Comparison of ENCODE assay signal across 8 mouse cellular contexts in genomic region chr2:26497861-26498533, GRCm38 (mm10). TPM values are rescaled to one million over a fixed set of nuclear protein-coding genes. Genes with fewer than 3 reads are reported as not detected.
DNase-seq lines count a peak whose midpoint lies in the region; ATAC-seq and TF ChIP-seq lines count a peak whose summit lies in the region.

No protein-coding gene starts in this region.

- no peak for TF ChIP-seq CTCF in lung, embryonic 14.5 days (IDR thresholded peaks at IDR 0.05; ENCODE audit: low read depth)

- H3K4me3 ChIP-seq in embryonic facial prominence, embryonic 12.5 days: no peak overlapping the region
- H3K4me3 ChIP-seq in hindbrain, embryonic 14.5 days (replicated peaks; ENCODE audit: low read length): no peak overlapping the region
- H3K4me3 ChIP-seq in lung, embryonic 14.5 days (ENCODE audit: low read depth, low read length): no peak overlapping the region

- H3K4me2 ChIP-seq in embryonic facial prominence, embryonic 12.5 days (replicated peaks): no peak overlapping the region
- peak overlapping the region; percentile 78 for H3K4me2 ChIP-seq in hindbrain, embryonic 14.5 days (replicated peaks)
- H3K4me2 ChIP-seq in lung, embryonic 14.5 days: peak overlapping the region; percentile 21; the same call in 1 of the 2 replicates

- ATAC-seq in embryonic facial prominence, embryonic 12.5 days (ENCODE audit: insufficient number of reproducible peaks, insufficient read depth, low FRiP score, low TSS enrichment): no peak
- ATAC-seq in hindbrain, embryonic 14.5 days (ENCODE audit: low FRiP score): no peak
- no peak for ATAC-seq in lung, embryonic 14.5 days (ENCODE audit: insufficient read depth)
- no peak for ATAC-seq in megakaryocyte-erythroid progenitor cell, adult 5-6 weeks (replicated peaks; ENCODE audit: low FRiP score, low TSS enrichment, poor library complexity, severe bottlenecking)

- DNase-seq in 416B (ENCODE audit: low read depth): peak; percentile 67
- no peak for DNase-seq in hindbrain, embryonic 14.5 days (ENCODE audit: low spot score)
- peak; percentile 54 for DNase-seq in lung, embryonic 14.5 days
- DNase-seq in adrenal gland, postnatal 25 days: no peak
- no peak for DNase-seq in layer of hippocampus, adult 8-10 months (ENCODE audit: low spot score in 2 of 2)
- DNase-seq in embryo, embryonic 10.5 days (ENCODE audit: low spot score): no peak

- no peaks in the 10 kb centered on the region for H3K36me3 ChIP-seq in embryonic facial prominence, embryonic 12.5 days
- no peaks in the 10 kb centered on the region; the same call in 1 of the 2 replicates for H3K36me3 ChIP-seq in hindbrain, embryonic 14.5 days (replicated peaks; ENCODE audit: control insufficient read depth, insufficient read depth)
- peaks cover 22% of the 10 kb centered on the region; the same call in 1 of the 2 replicates for H3K36me3 ChIP-seq in lung, embryonic 14.5 days (ENCODE audit: insufficient read depth)

- H3K9ac ChIP-seq in embryonic facial prominence, embryonic 12.5 days: no peak overlapping the region
- H3K9ac ChIP-seq in hindbrain, embryonic 14.5 days: no peak overlapping the region; the same call in 1 of the 2 replicates
- H3K9ac ChIP-seq in lung, embryonic 14.5 days: no peak overlapping the region

- 73% methylated on average over 11 of the region's 11 CpGs for WGBS in embryonic facial prominence, embryonic 12.5 days
- 65% methylated on average over 11 of the region's 11 CpGs for WGBS in hindbrain, embryonic 14.5 days
- 58% methylated on average over 11 of the region's 11 CpGs for WGBS in lung, embryonic 14.5 days

- H3K9me3 ChIP-seq in embryonic facial prominence, embryonic 12.5 days: no peaks in the 10 kb centered on the region
- H3K9me3 ChIP-seq in hindbrain, embryonic 14.5 days (ENCODE audit: control insufficient read depth, low read length): no peaks in the 10 kb centered on the region
- H3K9me3 ChIP-seq in lung, embryonic 14.5 days (ENCODE audit: low read depth, low read length): no peaks in the 10 kb centered on the region

- 0 out of 2 replicates have a peak overlapping the region, but pooled peaks have one; percentile 26 for H3K27ac ChIP-seq in embryonic facial prominence, embryonic 12.5 days
- 0 out of 2 replicates have a peak overlapping the region, but pooled peaks have one; percentile 10 for H3K27ac ChIP-seq in hindbrain, embryonic 14.5 days
- H3K27ac ChIP-seq in lung, embryonic 14.5 days (ENCODE audit: low read depth): peak overlapping the region; percentile 48

- H3K4me1 ChIP-seq in embryonic facial prominence, embryonic 12.5 days: peaks cover 82% of the 10 kb centered on the region
- peaks cover 90% of the 10 kb centered on the region for H3K4me1 ChIP-seq in hindbrain, embryonic 14.5 days (replicated peaks; ENCODE audit: control insufficient read depth, insufficient read depth, low read length)
- peaks cover 49% of the 10 kb centered on the region for H3K4me1 ChIP-seq in lung, embryonic 14.5 days (ENCODE audit: insufficient read depth)

- H3K27me3 ChIP-seq in embryonic facial prominence, embryonic 12.5 days: peaks cover 5% of the 10 kb centered on the region
- peaks cover 7% of the 10 kb centered on the region; the same call in 1 of the 2 replicates for H3K27me3 ChIP-seq in hindbrain, embryonic 14.5 days (ENCODE audit: control insufficient read depth, insufficient read depth, low read length)
- H3K27me3 ChIP-seq in lung, embryonic 14.5 days (ENCODE audit: insufficient read depth, low read length): no peaks in the 10 kb centered on the region

RNA-seq across cellular contexts. Expression of gene Notch1, which starts 18.5 kb away (rescaled TPM):
- 16.4 and 20.3 TPM in 2 replicates for polyA plus RNA-seq in embryonic facial prominence, embryonic 12.5 days (2016; fragmentation: Nextera tagmentation; extraction: Ambion mirVana)
- 23.3 and 25.6 TPM in 2 replicates for polyA plus RNA-seq in hindbrain, embryonic 14.5 days (2014; fragmentation: Nextera tagmentation; extraction: Ambion mirVana)
- 37.7 and 44.0 TPM in 2 replicates for polyA plus RNA-seq in lung, embryonic 14.5 days (2014; fragmentation: Nextera tagmentation; extraction: Ambion mirVana)
- total RNA-seq in megakaryocyte-erythroid progenitor cell, adult 5-6 weeks (2014; fragmentation: Nextera tagmentation): 2.6 and 3.1 TPM in 2 replicates
- total RNA-seq in megakaryocyte-erythroid progenitor cell, adult 5-6 weeks (2017): 0.56 and 0.61 TPM in 2 replicates
- total RNA-seq in adrenal gland, postnatal 25 days (2021): 17.7 and 24.8 TPM in 2 replicates
- total RNA-seq in layer of hippocampus, adult 8-10 months (2022): 10 to 100 TPM; 31.0 to 36.2 (median 34.2) TPM

RNA-seq across cellular contexts. Expression of gene Sec16a, which starts 53.0 kb away (rescaled TPM):
- polyA plus RNA-seq in embryonic facial prominence, embryonic 12.5 days (2016; fragmentation: Nextera tagmentation; extraction: Ambion mirVana): 26.2 and 28.3 TPM in 2 replicates
- polyA plus RNA-seq in hindbrain, embryonic 14.5 days (2014; fragmentation: Nextera tagmentation; extraction: Ambion mirVana): 29.1 and 30.0 TPM in 2 replicates
- polyA plus RNA-seq in lung, embryonic 14.5 days (2014; fragmentation: Nextera tagmentation; extraction: Ambion mirVana): 36.0 and 36.5 TPM in 2 replicates
- 32.7 and 37.7 TPM in 2 replicates for total RNA-seq in megakaryocyte-erythroid progenitor cell, adult 5-6 weeks (2014; fragmentation: Nextera tagmentation)
- 16.6 and 29.8 TPM in 2 replicates for total RNA-seq in megakaryocyte-erythroid progenitor cell, adult 5-6 weeks (2017)
- 62.7 and 63.4 TPM in 2 replicates for total RNA-seq in adrenal gland, postnatal 25 days (2021)
- total RNA-seq in layer of hippocampus, adult 8-10 months (2022): 10 to 100 TPM; 48.2 to 56.5 (median 54.5) TPM

Comparison
In these comparisons a context has a peak if more than half of its experiments do, and no peak if none do; other contexts are left out.
1. DNase-seq: peak in 416B (single experiment) and lung, embryonic 14.5 days (single experiment); none in hindbrain, embryonic 14.5 days (single experiment), adrenal gland, postnatal 25 days (single experiment), layer of hippocampus, adult 8-10 months (0 of 2) and embryo, embryonic 10.5 days (single experiment).
2. Peak in every context shown above with its lines, with median percentiles within 50 percentile points of each other: H3K27ac ChIP-seq.